Mouse (Mus musculus) CD4-positive, CD25-positive, alpha-beta regulatory T cell, adult 2 months (primary cell): ENCODE results near the gene Mob2.
A peak's percentile ranks its signal among the peaks of the same experiment; 100 is the strongest.

Experiments
- DNase-seq: peaks from one replicate; pipeline ENCODE4 v3.0.0-alpha.2; 2012; ENCODE audit warnings: low read depth, low spot score

Mob2 gene

GRCm38 (mm10) chr7:142060931-142061565 lies at the start of gene Mob2:
Gene Mob2, minus strand, starts transcription at chr7:142061065.
- peak; percentile 93 for DNase-seq

DNA sequence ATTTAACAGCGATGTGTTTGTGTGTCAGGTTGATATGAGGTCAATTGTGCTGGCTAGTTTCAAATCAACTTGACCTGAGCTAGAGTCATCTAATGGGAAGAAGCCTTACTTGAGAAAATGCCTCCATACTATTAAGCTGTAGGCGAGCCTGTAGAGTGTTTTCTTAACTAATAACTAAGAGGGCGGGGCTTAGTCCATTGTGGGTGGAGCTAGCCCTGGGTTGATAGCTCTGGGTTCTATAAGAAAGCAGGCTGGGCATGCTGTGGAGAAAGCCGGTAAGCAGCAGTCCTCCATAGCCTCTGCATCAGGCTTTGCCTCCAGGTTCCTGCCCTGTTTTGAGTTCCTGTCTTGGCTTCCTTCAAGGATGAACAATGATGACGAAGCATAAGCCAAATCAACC lies 43.9 kb upstream of the Mob2 start:
- no peak for DNase-seq

DNA sequence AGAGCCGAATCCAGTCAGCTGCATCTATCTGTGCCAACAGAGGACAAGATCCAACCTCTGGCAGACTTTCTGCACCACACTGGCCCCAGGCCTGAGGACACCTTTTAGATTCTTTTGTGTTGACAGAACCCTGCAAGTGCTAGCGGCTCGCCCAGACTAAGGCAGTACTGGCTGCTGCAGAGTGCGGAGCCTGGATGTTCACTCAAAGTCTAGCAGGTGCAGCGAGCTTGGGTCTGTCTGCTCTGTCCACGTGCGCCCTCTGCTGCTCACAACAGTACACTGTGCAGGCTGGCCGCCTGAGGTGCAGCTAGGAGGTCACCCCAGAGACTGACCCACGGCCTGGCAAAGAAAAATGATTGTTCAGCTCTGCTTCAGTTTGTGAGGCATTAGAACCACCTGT lies 36.9 kb upstream of the Mob2 start:
- DNase-seq, result peak; percentile 86

GRCm38 (mm10) chr7:142096701-142097100 lies 35.8 kb upstream of the Mob2 start:
- no peak for DNase-seq

GRCm38 (mm10) chr7:142095183-142095931 lies 34.5 kb upstream of the Mob2 start, which contains the start of gene Dusp8:
Gene Dusp8, minus strand, starts transcription at chr7:142095843.
- peak; percentile 91 for DNase-seq

GRCm38 (mm10) chr7:142094301-142095143 lies 33.7 kb upstream of the Mob2 start:
- peak; percentile 44 for DNase-seq

DNA sequence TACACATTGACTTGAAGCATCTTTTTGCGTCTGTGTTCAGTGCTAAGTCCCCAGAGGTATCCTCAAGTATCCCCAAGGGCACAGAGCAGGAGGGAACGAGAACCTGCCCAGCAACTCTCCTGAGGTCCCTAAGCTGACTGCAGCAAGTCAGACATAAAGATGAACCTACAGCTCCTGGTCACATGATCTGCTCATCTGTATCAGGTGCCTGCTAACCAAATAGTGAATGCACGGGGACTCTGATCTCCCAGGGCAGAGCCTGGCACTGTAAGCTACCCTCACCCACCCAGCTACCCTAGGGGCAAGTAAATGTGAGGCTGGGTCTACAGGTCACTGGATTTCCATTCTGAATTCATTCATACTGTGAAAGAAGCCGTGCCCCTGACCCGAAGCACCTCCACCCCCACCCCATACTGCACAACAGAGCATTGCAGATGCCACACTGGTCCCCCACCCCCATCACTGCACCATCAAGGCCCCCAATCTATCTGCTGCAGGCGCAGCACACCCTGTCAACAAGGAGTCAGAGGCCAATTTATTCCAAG lies 32.9 kb upstream of the Mob2 start:
- DNase-seq, result no peak

DNA sequence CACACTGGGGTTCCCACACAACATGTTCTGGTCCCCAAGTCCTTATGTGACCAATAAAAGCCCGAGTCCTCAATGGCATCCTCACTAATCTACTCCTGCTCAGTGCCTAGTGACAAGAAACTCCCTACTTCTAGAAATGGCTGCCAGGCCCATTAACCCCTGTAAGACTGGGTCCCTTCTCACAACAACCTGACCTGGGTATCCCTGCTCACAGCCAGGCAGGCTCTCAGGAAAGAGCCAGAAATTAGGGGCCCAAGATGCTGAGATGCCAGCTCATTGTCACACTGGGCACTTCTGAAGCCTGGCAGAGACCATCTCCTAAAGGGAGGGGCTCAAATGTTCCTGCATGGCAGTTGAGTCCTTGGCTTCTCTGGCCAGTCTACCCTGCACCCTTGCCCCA lies 32.1 kb upstream of the Mob2 start:
- no peak for DNase-seq

DNA sequence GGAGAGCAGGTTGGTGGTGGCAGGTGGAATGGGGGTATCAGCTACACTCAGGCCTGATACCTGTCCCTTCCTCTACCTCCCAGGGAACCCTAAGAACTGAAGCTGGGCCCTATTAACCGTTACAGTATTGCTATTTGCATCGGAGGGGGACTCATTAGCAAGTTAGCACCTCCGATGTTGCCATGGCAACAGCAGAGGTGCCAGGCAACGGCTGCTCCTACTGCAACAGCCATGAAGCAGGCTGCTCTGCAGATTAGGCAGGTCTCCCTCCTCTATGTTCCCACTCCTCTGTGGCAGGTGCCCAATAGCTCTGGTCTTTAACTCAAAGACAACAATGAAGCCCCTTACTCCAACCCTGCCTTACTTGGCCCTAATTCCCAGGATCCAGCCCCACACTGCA lies 31.0 kb upstream of the Mob2 start:
- DNase-seq, result no peak

GRCm38 (mm10) chr7:142089648-142090447 lies 29.0 kb upstream of the Mob2 start:
- DNase-seq, result no peak

GRCm38 (mm10) chr7:142088886-142089285 lies 28.0 kb upstream of the Mob2 start:
- DNase-seq, result no peak

DNA sequence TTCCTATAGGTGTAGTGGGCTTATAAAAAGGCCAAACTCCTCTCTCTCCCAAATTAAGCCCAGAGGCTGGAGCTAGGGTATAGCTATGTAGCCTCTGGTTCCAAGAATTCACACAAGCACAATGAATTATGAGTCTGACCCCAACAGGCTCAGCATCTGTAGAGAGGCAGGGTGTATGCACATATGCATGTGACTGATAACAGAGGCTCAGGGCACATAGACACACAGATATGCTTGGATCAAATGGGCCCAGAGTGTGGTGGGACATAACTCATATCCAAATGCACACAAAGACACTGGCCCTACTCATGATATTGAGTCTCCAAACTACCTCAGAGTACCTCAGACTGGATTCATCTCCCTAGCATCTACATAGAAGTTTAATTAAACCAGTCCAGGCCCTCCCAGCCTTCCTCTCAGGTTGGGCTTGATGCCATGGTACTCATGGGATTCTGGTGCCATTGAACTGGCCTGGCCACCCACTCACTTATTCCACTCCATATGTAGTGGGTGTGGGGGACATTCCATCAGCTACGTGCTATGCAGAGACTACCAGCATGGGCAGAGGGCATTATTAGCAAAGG lies 26.3 kb upstream of the Mob2 start:
- DNase-seq, result no peak

DNA sequence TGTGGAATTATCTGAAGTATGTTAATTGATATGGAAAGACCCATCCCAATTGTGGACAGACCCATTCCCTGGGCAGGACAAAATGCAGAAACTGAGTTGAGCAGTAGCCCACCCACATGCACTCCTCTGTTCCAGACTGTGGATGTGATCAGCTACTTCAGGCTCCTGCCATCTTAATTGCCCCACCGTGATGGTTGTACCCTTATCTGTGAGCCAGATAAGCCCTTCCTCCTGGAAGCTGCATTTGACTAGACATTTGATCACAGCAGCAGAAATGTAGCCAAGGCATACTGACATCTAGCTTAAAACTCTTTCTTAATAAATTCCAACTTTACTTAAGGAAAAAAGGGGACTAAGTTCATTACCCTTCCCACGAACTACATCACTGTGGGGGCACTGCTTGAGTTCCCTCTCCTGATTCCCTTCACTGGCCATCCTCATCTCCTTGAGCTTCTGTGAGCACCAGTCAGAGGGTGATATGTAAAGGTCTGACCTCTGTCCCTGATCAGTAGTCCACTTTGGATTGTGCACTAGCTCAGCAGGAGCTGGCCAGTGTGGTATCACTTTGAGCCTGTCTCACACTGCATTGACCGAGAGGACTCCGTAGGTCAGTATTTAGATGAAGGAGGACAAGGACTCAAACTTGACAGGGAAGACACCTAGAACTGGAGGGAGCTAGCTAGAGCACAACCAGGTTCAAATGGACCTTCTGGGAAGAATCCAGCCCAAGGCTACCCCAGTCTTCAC lies 25.5 kb upstream of the Mob2 start:
- DNase-seq, result no peak

GRCm38 (mm10) chr7:142084820-142085219 lies 24.0 kb upstream of the Mob2 start:
- no peak for DNase-seq

GRCm38 (mm10) chr7:142084395-142084794 lies 23.5 kb upstream of the Mob2 start:
- no peak for DNase-seq

GRCm38 (mm10) chr7:142083588-142084317 lies 22.9 kb upstream of the Mob2 start:
- DNase-seq, result no peak

DNA sequence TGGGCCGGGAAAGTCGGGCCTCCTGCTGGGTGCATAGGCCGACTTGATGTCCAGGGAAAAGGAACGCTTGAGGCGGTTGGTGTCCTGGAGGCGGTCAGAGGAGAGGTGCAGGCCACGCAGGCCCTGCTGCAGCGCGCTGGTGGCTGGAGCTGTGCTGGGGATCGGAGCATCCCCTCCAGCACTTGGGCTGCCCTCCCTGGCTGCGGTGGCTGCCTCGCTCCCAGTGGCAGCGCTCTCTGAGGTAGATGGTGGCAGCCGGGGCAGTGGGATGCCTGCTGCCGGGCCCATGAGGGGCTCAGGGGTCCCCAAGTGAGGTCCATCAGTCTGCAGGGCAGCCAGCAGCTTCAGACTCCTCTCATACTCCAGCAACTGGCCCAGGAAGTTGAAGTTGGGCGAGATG lies 21.7 kb upstream of the Mob2 start:
- DNase-seq, result no peak

DNA sequence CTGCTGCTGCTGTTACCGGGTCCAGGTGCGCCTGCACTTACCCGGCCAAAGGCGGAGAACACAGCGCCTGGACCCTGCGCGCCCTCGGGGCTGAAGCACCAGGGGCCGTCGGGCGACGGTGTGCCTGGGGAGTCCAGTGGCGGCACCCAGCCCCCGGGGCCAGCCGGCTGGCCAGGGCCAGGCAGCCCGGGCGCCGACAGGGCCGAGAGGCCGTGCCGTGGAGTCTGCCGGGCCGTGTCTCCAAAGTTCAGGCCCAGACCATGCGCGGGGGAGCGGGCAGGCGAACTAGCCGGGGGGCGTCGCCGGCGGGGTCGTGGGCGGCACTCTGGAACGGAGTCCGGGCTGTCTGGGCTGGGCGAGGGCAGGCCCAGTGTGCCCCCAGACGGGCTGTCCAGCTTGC lies 21.3 kb upstream of the Mob2 start:
- DNase-seq, result no peak

- no peak for DNase-seq
These were observed 20.9 kb upstream of the Mob2 start for GRCm38 (mm10) chr7:142081736-142082135.
